Mouse (Mus musculus) skeletal muscle tissue, postnatal 0 days (tissue): ENCODE measurements around the gene Usb1. TPM values are rescaled to one million over a fixed set of nuclear protein-coding genes. Genes with fewer than 3 reads are reported as not detected.

Experiments
- polyA plus RNA-seq: library from polyadenylated mRNA; unstranded; fragments of >200 nt; fragmentation: Nextera tagmentation; extraction: Ambion mirVana; gene quantifications from 2 replicates; pipeline ENCODE4 v1.2.1, GENCODE M21; 2015

Usb1 gene
- polyA plus RNA-seq = 17.8 and 20.9 TPM in 2 replicates

GRCm38 (mm10) chr8:95331720-95332436 is at the start of gene Usb1, which contains the start of gene Zfp319:
Usb1 (plus strand) TSS chr8:95332284.
Zfp319 (minus strand) TSS chr8:95331950.

DNA sequence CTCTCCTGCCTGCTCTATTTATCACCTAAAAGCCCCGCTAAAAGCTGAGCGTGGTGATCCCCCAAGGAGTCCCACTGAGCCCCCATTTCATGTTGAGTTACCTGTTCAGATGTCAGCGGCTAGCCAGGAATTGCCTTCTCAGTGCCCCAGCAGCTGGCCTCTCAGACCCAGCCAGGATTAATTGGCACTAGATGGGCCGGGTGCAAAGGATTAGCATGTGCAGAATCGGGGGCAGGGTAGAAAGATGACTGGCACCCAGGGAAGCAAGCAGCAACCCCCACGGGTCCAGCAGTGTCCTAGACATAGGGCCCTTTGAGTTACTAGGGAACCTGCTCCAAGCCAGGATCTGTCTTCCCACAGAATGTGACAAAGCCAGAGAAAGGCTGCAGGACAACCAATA is 25.7 kb upstream of the Usb1 start, which contains the start of gene Cngb1:
TSS of gene Cngb1 (minus strand) at position 155 of the 400 bp plus-strand sequence.

GRCm38 (mm10) chr8:95310342-95310970 is 21.6 kb upstream of the Usb1 start, which contains the start of gene Tepp:
Tepp (plus strand) TSS chr8:95310566.

GRCm38 (mm10) chr8:95352151-95352870 is 20.2 kb downstream of the Usb1 start, which contains the start of gene Mmp15:
Mmp15 (plus strand) TSS chr8:95352268.

Other genes starting within 250 kb of the Usb1 start
- 17.6 and 18.0 TPM in 2 replicates for gene Kifc3, start 129.5 kb upstream of the Usb1 start, polyA plus RNA-seq
- 1.7 and 1.8 TPM in 2 replicates for gene Cngb1, start 25.7 kb upstream of the Usb1 start, polyA plus RNA-seq
- gene Tepp, start 21.7 kb upstream of the Usb1 start, polyA plus RNA-seq = not detected in 2 replicates
- gene Zfp319, start 334 bp upstream of the Usb1 start, polyA plus RNA-seq = 3.4 and 3.5 TPM in 2 replicates
- 11.2 and 11.5 TPM in 2 replicates for gene Mmp15, start 20.0 kb downstream of the Usb1 start, polyA plus RNA-seq
- gene Cfap20, start 102.6 kb downstream of the Usb1 start, polyA plus RNA-seq = 54.0 and 62.0 TPM in 2 replicates
- gene Csnk2a2, start 157.8 kb downstream of the Usb1 start, polyA plus RNA-seq = 5.3 and 6.2 TPM in 2 replicates
- gene Ccdc113, start 201.8 kb downstream of the Usb1 start, polyA plus RNA-seq = 0.67 and 1.0 TPM in 2 replicates
- not detected in 2 replicates for gene Prss54, start 244.1 kb downstream of the Usb1 start, polyA plus RNA-seq